Mouse (Mus musculus): Measurements from ENCODE around the gene Nr1d1. TPM values are rescaled to one million over a fixed set of nuclear protein-coding genes. Genes with fewer than 3 reads are reported as not detected.

Gene Nr1d1
- polyA plus RNA-seq, 1 experiment from 2014 or later, result 2.4 TPM

DNA sequence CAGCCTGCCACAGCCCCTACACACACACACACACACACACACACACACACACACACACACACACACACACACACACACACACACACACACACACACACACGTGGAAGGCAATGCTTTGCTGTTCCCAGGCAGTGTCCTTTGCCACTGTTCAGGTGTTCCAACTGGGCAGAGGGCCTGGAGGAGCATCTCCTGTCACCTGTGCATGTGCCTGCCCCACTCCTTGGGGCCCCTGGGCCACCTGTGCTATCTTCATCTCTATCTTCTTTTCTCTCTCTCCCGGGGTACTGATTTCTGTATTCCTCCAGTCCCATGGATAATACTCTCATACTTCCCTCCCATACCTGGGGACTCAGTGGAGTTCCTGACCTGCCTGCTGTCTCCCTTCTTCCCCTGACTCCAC is 8.8 kb downstream of the Nr1d1 start:
- H3K27ac ChIP-seq (ENCODE audit: low read length), result no peak overlapping the region

GRCm38 (mm10) chr11:98765421-98766309 is 9.5 kb downstream of the Nr1d1 start:
- Histone ChIP-seq H3K27me3 (ENCODE audit: insufficient read depth, low read length) (no peaks in the 10 kb centered on the region), H3K9ac (replicated peaks; ENCODE audit: low read length) (no peak overlapping the region), H3K4me2 (replicated peaks; ENCODE audit: low read depth, low read length) (no peak overlapping the region), H3K27ac (ENCODE audit: low read length) (peak overlapping the region; percentile 4), H3K4me3 (ENCODE audit: low read length) (no peak overlapping the region), H3K4me1 (ENCODE audit: insufficient read depth, low read length) (peaks cover 49% of the 10 kb centered on the region), H3K36me3 (ENCODE audit: insufficient read depth, low read length) (peaks cover 31% of the 10 kb centered on the region), H3K9me3 (ENCODE audit: low read length) (no peaks in the 10 kb centered on the region)
- 27% methylated on average over 9 of the region's 9 CpGs for WGBS
- ATAC-seq (ENCODE audit: low FRiP score, low TSS enrichment), result peak; percentile 25; the same call in 1 of the 2 replicates

More for the DNA sequence above, 8.8 kb downstream of the Nr1d1 start:
- Histone ChIP-seq H3K9me3 (ENCODE audit: low read length) (no peaks in the 10 kb centered on the region), H3K9ac (replicated peaks; ENCODE audit: low read length) (no peak overlapping the region), H3K27me3 (ENCODE audit: insufficient read depth, low read length) (no peaks in the 10 kb centered on the region), H3K4me3 (ENCODE audit: low read length) (no peak overlapping the region), H3K4me1 (ENCODE audit: insufficient read depth, low read length) (peaks cover 49% of the 10 kb centered on the region), H3K4me2 (replicated peaks; ENCODE audit: low read depth, low read length) (no peak overlapping the region), H3K36me3 (ENCODE audit: insufficient read depth, low read length) (peaks cover 24% of the 10 kb centered on the region)
- WGBS, result 47% methylated on average over 1 of the region's 2 CpGs
- ATAC-seq (ENCODE audit: low FRiP score, low TSS enrichment), result no peak

DNA sequence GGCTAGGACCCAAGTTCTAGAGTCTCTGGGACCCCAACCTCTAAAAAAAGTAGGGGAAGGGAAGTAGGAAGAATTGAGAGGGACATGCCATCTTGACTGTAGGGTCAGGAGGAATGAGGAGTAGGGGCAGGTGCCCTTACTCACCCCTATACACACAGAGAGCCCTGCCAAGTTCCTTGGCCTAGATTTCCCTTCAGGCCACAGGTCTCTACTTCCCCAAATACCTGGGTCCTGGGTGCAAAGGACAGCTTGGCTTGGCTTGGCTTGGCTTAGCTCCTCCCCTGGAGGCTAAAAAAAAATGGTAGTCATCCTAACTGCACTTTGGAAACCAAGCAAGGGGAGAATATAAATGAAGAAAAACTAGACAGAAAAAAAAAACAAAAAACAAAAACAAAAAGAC is 10.4 kb downstream of the Nr1d1 start:
- H3K36me3 ChIP-seq (ENCODE audit: insufficient read depth, low read length), result peaks cover 29% of the 10 kb centered on the region
- no peak overlapping the region for H3K9ac ChIP-seq (replicated peaks; ENCODE audit: low read length)
- no peak for ATAC-seq (ENCODE audit: low FRiP score, low TSS enrichment)
- no peaks in the 10 kb centered on the region for H3K27me3 ChIP-seq (ENCODE audit: insufficient read depth, low read length)
- no peak overlapping the region for H3K27ac ChIP-seq (ENCODE audit: low read length)
- no peak overlapping the region for H3K4me3 ChIP-seq (ENCODE audit: low read length)
- H3K4me2 ChIP-seq (replicated peaks; ENCODE audit: low read depth, low read length), result no peak overlapping the region
- H3K4me1 ChIP-seq (ENCODE audit: insufficient read depth, low read length), result peaks cover 49% of the 10 kb centered on the region
- H3K9me3 ChIP-seq (ENCODE audit: low read length), result no peaks in the 10 kb centered on the region

GRCm38 (mm10) chr11:98764091-98764490 is 11.0 kb downstream of the Nr1d1 start:
- 79% methylated on average over 18 of the region's 18 CpGs for WGBS
- H3K4me3 ChIP-seq (ENCODE audit: low read length), result no peak overlapping the region
- no peak overlapping the region for H3K27ac ChIP-seq (ENCODE audit: low read length)
- H3K36me3 ChIP-seq (ENCODE audit: insufficient read depth, low read length), result peaks cover 25% of the 10 kb centered on the region
- H3K4me1 ChIP-seq (ENCODE audit: insufficient read depth, low read length), result peaks cover 48% of the 10 kb centered on the region
- ATAC-seq (ENCODE audit: low FRiP score, low TSS enrichment), result no peak
- no peak overlapping the region for H3K4me2 ChIP-seq (replicated peaks; ENCODE audit: low read depth, low read length)
- H3K27me3 ChIP-seq (ENCODE audit: insufficient read depth, low read length), result no peaks in the 10 kb centered on the region
- no peak overlapping the region for H3K9ac ChIP-seq (replicated peaks; ENCODE audit: low read length)
- no peaks in the 10 kb centered on the region for H3K9me3 ChIP-seq (ENCODE audit: low read length)

DNA sequence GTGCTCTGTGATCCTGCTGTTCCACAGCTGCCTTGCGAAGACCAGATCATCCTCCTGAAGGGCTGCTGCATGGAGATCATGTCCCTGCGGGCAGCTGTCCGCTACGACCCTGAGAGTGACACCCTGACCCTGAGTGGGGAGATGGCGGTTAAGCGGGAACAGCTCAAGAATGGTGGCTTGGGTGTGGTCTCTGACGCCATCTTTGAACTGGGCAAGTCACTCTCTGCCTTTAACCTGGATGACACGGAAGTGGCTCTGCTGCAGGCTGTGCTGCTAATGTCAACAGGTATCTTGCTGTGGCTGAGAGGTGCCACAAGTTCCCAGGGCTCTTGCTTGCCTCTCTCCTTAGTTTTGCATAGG is 11.7 kb downstream of the Nr1d1 start:
- peaks cover 42% of the 10 kb centered on the region for H3K4me1 ChIP-seq (ENCODE audit: insufficient read depth, low read length)

DNA sequence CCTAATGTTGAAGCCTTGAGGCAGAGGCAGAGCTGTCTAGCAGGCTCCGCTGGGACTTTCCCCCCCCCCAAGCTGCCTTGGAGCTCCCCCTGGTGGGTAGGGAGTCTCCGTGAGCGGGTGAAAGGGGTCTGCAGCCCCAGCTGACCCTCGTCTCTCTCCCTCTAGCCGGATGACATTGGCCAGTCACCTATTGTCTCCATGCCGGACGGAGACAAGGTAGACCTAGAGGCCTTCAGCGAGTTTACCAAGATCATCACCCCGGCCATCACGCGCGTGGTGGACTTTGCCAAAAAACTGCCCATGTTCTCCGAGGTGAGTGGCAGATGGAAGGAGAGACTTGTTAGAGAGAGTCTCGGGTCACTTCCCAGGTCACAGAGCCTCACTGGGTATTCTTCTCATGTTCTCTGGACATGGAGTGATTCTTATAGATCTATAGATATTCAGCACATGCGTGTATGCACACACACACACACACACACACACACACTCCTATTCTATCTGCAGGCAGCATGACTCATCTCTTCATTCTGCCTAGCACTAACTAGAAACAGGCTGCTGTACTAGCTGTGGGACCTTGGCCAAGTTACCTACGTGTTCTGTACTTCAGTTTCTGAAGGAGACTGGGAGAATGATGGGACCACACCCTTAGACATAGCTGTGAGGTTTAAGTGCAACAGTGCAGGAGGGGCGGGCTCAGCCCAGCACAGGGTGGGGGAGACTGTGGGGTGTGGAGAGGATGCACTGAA is 12.2 kb downstream of the Nr1d1 start:
- ATAC-seq (ENCODE audit: low FRiP score, low TSS enrichment), result no peak
- H3K9me3 ChIP-seq (ENCODE audit: low read length), result no peaks in the 10 kb centered on the region
- H3K27me3 ChIP-seq (ENCODE audit: insufficient read depth, low read length), result no peaks in the 10 kb centered on the region
- H3K36me3 ChIP-seq (ENCODE audit: insufficient read depth, low read length), result peaks cover 29% of the 10 kb centered on the region
- peaks cover 37% of the 10 kb centered on the region for H3K4me1 ChIP-seq (ENCODE audit: insufficient read depth, low read length)
- 56% methylated on average over 17 of the region's 17 CpGs for WGBS
- H3K4me3 ChIP-seq (ENCODE audit: low read length), result no peak overlapping the region
- H3K9ac ChIP-seq (replicated peaks; ENCODE audit: low read length), result no peak overlapping the region
- H3K27ac ChIP-seq (ENCODE audit: low read length), result no peak overlapping the region
- no peak overlapping the region for H3K4me2 ChIP-seq (replicated peaks; ENCODE audit: low read depth, low read length)

More for the DNA sequence above, 11.7 kb downstream of the Nr1d1 start:
- Histone ChIP-seq H3K9me3 (ENCODE audit: low read length) (no peaks in the 10 kb centered on the region), H3K27me3 (ENCODE audit: insufficient read depth, low read length) (no peaks in the 10 kb centered on the region), H3K4me2 (replicated peaks; ENCODE audit: low read depth, low read length) (no peak overlapping the region), H3K27ac (ENCODE audit: low read length) (no peak overlapping the region), H3K4me3 (ENCODE audit: low read length) (no peak overlapping the region), H3K9ac (replicated peaks; ENCODE audit: low read length) (no peak overlapping the region), H3K36me3 (ENCODE audit: insufficient read depth, low read length) (peaks cover 27% of the 10 kb centered on the region)
- no peak for ATAC-seq (ENCODE audit: low FRiP score, low TSS enrichment)
- 80% methylated on average over 8 of the region's 8 CpGs for WGBS

- 94% methylated on average over 4 of the region's 4 CpGs for WGBS
- no peak for ATAC-seq (ENCODE audit: low FRiP score, low TSS enrichment)
- H3K4me2 ChIP-seq (replicated peaks; ENCODE audit: low read depth, low read length), result no peak overlapping the region
These were observed 13.2 kb downstream of the Nr1d1 start for GRCm38 (mm10) chr11:98761939-98762338.

GRCm38 (mm10) chr11:98756711-98757110 is 18.4 kb downstream of the Nr1d1 start:
- 84% methylated on average over 12 of the region's 12 CpGs for WGBS
- Histone ChIP-seq H3K27me3 (ENCODE audit: insufficient read depth, low read length) (no peaks in the 10 kb centered on the region), H3K4me1 (ENCODE audit: insufficient read depth, low read length) (peaks cover 30% of the 10 kb centered on the region)

More at GRCm38 (mm10) chr11:98761939-98762338, 13.2 kb downstream of the Nr1d1 start:
- H3K9ac ChIP-seq (replicated peaks; ENCODE audit: low read length), result no peak overlapping the region
- no peaks in the 10 kb centered on the region for H3K9me3 ChIP-seq (ENCODE audit: low read length)
- H3K4me1 ChIP-seq (ENCODE audit: insufficient read depth, low read length), result peaks cover 27% of the 10 kb centered on the region
- H3K27ac ChIP-seq (ENCODE audit: low read length), result no peak overlapping the region
- H3K27me3 ChIP-seq (ENCODE audit: insufficient read depth, low read length), result no peaks in the 10 kb centered on the region
- no peak overlapping the region for H3K4me3 ChIP-seq (ENCODE audit: low read length)
- peaks cover 34% of the 10 kb centered on the region for H3K36me3 ChIP-seq (ENCODE audit: insufficient read depth, low read length)

DNA sequence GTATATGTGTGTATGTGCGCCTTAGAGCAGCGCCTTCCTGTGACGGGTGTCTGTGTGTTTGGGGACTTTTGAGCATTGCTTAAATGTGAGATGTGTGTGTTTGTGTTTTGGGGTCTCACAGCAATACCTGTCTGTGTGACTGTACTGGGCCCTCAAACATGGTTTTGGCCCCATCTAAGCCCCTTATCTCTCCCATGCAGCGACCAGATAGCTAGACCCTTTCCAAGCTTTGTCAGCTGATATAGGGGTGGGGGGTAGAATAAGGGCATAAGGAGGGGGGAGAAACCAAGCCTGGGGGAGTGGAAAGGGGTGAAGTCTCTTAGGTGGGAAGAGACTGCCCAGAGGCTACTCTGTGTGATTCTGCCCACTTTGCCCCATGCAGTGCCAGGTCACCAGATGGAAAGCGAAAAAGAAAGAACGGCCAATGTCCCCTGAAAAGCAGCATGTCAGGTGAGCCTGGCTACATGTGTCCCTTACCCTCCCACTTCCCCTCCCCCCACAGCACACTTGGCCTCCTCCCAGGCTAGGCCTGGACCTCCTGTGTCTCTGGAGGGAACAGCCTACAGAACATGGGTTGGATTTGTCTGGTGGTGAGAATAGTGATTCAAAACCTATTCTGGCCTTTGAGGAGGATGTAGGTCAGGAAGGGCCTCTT is 19.3 kb downstream of the Nr1d1 start:
- no peaks in the 10 kb centered on the region for H3K27me3 ChIP-seq (ENCODE audit: insufficient read depth, low read length)
- no peaks in the 10 kb centered on the region for H3K9me3 ChIP-seq (ENCODE audit: low read length)
- H3K36me3 ChIP-seq (ENCODE audit: insufficient read depth, low read length), result peaks cover 33% of the 10 kb centered on the region
- H3K4me2 ChIP-seq (replicated peaks; ENCODE audit: low read depth, low read length), result no peak overlapping the region
- H3K27ac ChIP-seq (ENCODE audit: low read length), result no peak overlapping the region
- H3K4me1 ChIP-seq (ENCODE audit: insufficient read depth, low read length), result peaks cover 39% of the 10 kb centered on the region
- 90% methylated on average over 6 of the region's 6 CpGs for WGBS
- H3K4me3 ChIP-seq (ENCODE audit: low read length), result no peak overlapping the region
- no peak overlapping the region for H3K9ac ChIP-seq (replicated peaks; ENCODE audit: low read length)
- no peak for ATAC-seq (ENCODE audit: low FRiP score, low TSS enrichment)

More at GRCm38 (mm10) chr11:98756711-98757110, 18.4 kb downstream of the Nr1d1 start:
- no peak for ATAC-seq (ENCODE audit: low FRiP score, low TSS enrichment)
- no peak overlapping the region for H3K27ac ChIP-seq (ENCODE audit: low read length)
- peaks cover 40% of the 10 kb centered on the region for H3K36me3 ChIP-seq (ENCODE audit: insufficient read depth, low read length)
- H3K9ac ChIP-seq (replicated peaks; ENCODE audit: low read length), result no peak overlapping the region
- H3K9me3 ChIP-seq (ENCODE audit: low read length), result no peaks in the 10 kb centered on the region
- no peak overlapping the region for H3K4me2 ChIP-seq (replicated peaks; ENCODE audit: low read depth, low read length)
- no peak overlapping the region for H3K4me3 ChIP-seq (ENCODE audit: low read length)
